Mouse (Mus musculus) ovary, postnatal 10 days (tissue): ENCODE results near the gene Agbl3.
A peak's percentile ranks its signal among the peaks of the same experiment; 100 is the strongest.

Source experiments
- DNase-seq: peaks from one replicate; pipeline ENCODE4 v3.0.0; 2022; ENCODE audit warnings: low spot score

The Agbl3 gene

DNA sequence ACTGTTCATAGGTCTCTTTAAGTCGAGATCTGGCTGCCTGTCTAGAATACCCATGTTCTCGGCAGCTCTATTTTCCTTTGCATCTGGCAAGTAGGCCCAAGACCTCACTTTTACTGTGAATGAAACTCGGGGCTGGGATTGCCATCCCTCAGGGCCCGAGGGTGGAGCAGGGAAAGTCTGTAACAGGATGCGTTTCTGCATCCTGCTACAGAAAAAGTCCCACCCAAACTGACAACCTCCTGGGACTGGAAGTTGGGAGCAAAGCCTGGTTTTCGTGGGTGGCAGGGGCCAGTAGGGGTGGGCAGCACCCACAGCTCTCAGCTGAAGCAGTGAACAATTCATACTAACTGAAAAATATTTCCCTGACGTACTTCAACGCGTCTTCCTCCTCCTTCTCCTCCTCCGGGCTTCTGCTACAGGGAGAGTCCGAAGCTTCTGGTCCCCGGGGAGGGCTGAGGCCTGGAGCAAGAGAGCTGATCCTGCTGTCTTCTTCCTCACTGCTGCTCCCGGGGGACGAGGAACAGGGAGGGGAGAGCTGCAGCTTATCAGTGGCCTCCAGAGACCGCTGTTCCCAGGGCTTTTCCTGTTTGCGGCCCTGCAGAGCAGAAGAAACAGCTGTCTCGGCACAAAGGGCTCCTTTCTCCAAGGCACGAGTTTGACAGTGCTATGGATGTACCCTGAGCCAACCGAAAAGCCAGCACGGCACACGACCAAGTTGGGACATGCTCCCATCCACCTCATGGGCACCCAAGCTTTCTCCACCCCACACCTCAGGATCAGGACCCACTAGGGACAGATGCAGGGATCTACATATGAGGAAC is 94.1 kb downstream of the Agbl3 start:
- DNase-seq = no peak

- no peak for DNase-seq
These were observed 95.1 kb downstream of the Agbl3 start for GRCm38 (mm10) chr6:34875268-34875761.

DNA sequence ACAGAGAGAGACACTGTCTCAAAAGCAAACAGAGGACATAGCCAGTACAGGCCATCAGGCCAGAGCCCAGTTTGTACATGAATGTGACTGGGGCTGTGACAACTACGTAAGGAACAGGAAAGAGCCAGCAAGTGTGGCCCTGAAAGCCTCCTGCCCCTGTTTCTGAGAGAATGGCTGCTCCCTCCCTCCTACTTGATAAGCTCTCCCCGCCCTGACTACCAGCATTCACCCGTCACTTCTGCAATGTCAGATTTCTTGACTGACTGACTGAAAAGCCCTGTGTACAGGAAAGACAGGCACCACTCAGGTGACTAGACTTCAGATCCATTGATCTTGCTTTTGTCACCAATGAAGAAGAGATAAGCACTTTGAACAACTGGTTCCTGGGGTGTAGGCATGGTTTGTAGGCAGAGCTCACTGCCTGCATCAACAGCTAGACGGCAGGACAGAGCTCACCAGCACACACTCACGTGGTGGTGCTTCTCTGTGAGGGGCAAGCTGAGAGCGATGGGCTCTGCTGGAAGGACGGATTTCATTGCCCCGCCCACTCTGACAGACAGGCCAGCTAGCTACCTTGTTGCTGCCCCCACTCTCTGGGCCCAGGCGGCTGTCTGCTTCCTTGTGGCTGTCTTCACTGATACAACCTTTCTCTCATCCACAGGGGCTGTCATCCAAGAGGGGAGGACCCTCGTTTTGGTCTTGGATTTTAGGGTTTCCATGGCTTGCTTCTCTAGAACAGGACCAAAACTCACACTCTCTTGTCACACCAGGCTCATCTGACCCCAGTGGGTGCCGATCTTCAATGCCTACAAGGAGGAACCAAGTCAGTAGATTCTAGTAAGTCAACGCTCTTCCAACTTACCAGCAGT is 96.0 kb downstream of the Agbl3 start:
- no peak for DNase-seq

DNA sequence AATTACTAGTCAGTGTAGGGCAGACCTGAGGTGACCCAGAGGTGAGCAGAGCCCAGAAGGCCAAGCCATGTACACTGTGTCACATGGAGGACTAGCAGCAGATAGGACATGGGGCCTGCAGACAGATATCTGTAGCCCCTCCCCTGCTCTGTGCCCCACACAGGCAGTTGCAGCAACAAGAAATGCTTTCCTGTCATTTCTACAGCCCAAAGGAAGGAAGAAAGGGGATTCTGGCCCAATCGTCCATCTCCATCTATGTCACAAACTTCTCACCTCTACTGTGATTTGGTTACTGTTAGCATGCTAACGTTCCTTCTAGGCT is 96.6 kb downstream of the Agbl3 start:
- no peak for DNase-seq

GRCm38 (mm10) chr6:34877509-34878321 is 97.5 kb downstream of the Agbl3 start, which contains the start of gene Cyren:
Gene Cyren, minus strand, starts transcription at chr6:34878060.
- peak; percentile 84 for DNase-seq

DNA sequence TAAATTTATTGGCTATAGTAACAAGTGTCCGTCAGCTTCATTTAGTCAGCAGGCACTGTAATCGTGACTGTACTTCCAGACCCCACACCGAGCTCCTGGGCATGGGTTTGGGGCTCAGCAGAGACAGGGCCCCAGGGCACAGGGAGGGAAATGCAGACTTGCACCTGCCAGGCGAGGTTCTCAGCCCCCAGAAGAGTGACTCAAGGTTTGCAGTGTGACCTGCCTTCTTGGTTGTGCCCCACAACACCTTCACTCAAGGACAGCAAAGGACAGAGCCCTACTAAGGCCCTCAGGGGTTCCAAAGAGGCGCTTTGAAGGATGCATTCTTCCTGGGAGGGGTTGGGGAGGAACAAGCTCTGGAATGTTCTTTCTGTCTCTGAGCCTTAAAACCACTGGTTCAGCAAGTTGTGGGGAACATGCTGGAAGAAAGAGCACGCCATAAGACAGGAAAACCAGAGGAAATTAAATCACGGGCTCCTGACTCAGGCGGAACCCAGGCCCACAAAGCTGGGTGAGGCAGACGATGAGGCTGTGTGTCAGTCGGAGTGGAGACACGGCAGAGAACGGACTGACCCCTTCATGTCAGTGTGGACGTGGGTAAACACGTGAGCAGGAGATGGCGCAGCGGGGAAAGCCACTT is 99.0 kb downstream of the Agbl3 start:
- no peak for DNase-seq

- no peak for DNase-seq
These were observed 99.8 kb downstream of the Agbl3 start for GRCm38 (mm10) chr6:34879911-34880475.

GRCm38 (mm10) chr6:34884724-34885123 is 104.5 kb downstream of the Agbl3 start:
- no peak for DNase-seq

- DNase-seq = no peak
These were observed 107.1 kb downstream of the Agbl3 start for GRCm38 (mm10) chr6:34887131-34887850.

GRCm38 (mm10) chr6:34889185-34889584 is 109.0 kb downstream of the Agbl3 start:
- DNase-seq = no peak

- DNase-seq = no peak
These were observed 115.3 kb downstream of the Agbl3 start for GRCm38 (mm10) chr6:34895569-34895968.

DNA sequence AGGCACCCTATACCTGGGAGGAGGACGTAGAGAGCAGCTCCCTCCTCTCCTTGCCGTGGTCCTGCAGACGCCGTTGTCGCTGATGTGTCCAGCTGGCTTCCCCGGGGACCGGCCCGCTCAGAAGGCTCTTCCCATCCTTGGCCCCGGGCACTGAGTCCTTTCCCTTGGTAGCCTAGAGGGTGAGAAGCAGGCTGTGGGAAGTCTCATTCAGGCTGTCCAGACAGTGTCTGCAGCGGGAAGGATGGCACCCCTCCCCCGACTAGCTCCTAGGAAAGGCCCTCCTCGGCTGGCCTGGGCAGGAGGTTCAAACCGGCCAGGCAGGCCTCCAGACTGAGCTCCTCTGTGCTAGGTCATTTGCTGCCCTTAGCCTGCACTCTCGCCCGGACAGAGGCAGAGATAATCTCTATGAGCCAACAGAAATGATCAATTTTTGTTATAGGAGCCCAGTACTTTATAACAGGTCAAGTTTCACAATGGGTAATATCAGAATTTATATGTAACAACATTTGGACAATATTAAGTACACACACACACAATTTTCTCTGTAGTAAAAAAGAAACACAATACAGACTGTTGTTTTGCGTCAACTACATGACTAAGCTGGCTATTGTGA is 116.0 kb downstream of the Agbl3 start:
- DNase-seq = no peak

GRCm38 (mm10) chr6:34899127-34899526 is 118.9 kb downstream of the Agbl3 start:
- DNase-seq = no peak

- DNase-seq = no peak
These were observed 120.8 kb downstream of the Agbl3 start for GRCm38 (mm10) chr6:34900990-34901389.

GRCm38 (mm10) chr6:34901911-34902444 is 121.7 kb downstream of the Agbl3 start:
- DNase-seq = no peak

- no peak for DNase-seq
These were observed 122.3 kb downstream of the Agbl3 start for GRCm38 (mm10) chr6:34902578-34902977.

DNA sequence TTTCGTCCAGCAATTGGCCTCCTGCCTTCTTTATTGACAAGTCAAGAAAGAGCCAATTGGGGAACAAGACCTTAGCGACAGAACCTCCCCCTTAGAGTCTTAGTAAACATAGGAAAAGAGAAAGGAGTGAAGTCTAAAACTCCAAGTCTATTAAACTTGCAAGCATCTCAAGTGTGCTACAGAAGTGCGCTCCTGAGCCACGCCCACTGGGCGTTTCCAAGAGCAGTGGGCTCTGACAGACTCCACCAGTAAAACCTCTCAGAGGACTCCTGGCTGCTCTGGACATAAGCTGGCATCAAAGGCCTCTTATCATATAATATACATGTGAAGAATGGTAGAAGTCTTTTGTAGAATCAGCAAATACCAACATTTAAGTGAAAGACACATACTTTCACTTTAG is 123.2 kb downstream of the Agbl3 start:
- no peak for DNase-seq

- DNase-seq = no peak
These were observed 123.6 kb downstream of the Agbl3 start for GRCm38 (mm10) chr6:34903851-34904250.

DNA sequence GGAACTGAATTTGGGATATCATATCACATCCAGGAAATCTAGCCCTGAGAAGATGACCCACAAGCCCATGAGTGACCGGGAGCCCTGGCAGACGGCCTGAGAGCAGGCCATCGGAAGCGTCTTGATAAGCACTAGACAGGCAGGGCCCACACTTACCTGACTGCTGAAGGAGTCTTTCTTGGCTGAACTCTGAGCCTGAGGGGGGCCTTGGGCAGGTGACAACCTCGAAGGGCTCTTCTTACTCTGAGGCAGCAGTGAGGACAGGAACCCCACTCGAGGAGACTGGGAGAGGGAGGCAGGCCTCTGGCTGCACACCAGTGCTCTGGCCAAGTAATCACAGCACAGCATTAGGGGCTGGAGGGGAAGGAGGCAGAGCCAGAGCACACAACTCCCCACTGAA is 124.1 kb downstream of the Agbl3 start:
- no peak for DNase-seq

DNA sequence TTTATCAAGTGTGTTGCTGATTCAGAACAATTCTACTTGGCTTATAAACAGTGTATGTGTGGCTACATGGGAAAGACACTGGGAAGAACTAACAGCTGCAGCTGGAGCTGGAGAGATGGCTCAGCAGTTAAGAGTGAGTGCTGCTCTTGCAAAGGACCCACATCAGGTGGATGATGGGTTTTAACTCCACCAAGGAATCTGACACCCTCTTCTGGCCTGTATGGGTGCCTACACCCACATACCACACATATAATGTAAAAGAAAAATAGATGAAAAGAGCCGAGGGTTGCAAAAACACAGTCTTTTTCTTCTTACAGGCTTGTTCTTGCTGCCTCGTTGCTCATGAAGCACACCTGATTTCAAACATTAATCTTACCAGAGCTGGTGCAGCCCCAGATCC is 125.9 kb downstream of the Agbl3 start:
- no peak for DNase-seq
